Mouse (Mus musculus) heart, postnatal 0 days (tissue): ENCODE measurements at regions not wholly inside any gene's neighbourhood (a gene's known extent, or its start where the extent isn't known, plus 50 kb on each side); places are given as distances from the start of the nearest gene placed in this dataset.
A peak's percentile ranks its signal among the peaks of the same experiment; 100 is the strongest.

Experiments
- CTCF ChIP-seq: IDR thresholded peaks from 2 replicates; pipeline ENCODE4 v1.5.1; 2016; ENCODE audit warnings: antibody characterized with exemption, control low read depth, low read depth
- EP300 ChIP-seq: IDR thresholded peaks from 2 replicates; pipeline ENCODE4 v1.6.1; 2016; ENCODE audit warnings: antibody characterized with exemption, low read depth

DNA sequence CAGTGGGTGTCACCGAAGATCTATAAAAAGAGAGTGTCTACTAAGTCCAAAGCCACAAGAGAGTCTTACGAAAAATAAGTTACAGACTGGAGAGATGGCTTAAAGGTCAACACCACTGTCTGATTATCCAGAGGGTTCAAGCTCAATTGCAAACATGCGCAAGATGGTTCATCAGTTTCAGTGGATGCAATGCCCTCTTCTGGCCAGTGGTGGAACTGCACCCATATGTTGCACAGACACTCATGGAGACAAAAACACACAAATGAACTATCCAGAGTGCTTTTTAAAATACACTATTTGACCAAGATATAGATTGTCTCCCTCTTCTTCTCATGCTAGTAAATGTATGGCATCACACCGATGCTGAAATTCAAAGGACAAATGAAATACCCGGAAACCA is 312.1 kb upstream of the Cxadr start:
- peak; percentile 36 for TF ChIP-seq CTCF
- TF ChIP-seq EP300 = no peak
